Mouse (Mus musculus) myocyte (in vitro differentiated cells): ENCODE results near the gene Nipsnap2.
A peak's percentile ranks its signal among the peaks of the same experiment; 100 is the strongest.

ENCODE experiments used
- CEBPB ChIP-seq: IDR thresholded peaks from 2 replicates; pipeline ENCODE4 v1.6.1; 2011; ENCODE audit warnings: mild to moderate bottlenecking, moderate library complexity; ENCODE audit not compliant: poor library complexity, insufficient read depth, severe bottlenecking
- E2F4 ChIP-seq: IDR thresholded peaks from one replicate; pipeline ENCODE4 v1.6.1; 2011; ENCODE audit warnings: mild to moderate bottlenecking, control low read depth, moderate library complexity; ENCODE audit not compliant: insufficient read depth
- MAX ChIP-seq: IDR thresholded peaks from one replicate; pipeline ENCODE4 v1.6.1; 2011; ENCODE audit warnings: low read depth, mild to moderate bottlenecking, control low read depth
- MYOD1 ChIP-seq, 3 experiments: IDR thresholded peaks; one replicate each; pipeline ENCODE4 v1.6.1; 2011; ENCODE audit warnings: control low read depth in 2 of 3, low read depth in 2 of 3, mild to moderate bottlenecking in 2 of 3, moderate library complexity in 1 of 3; ENCODE audit not compliant: insufficient read length in 2 of 3, control insufficient read depth in 1 of 3
- MYOG ChIP-seq, 3 experiments: IDR thresholded peaks; one replicate each; pipeline ENCODE4 v1.6.1; 2011; ENCODE audit warnings: control low read depth in 2 of 3, low read depth in 2 of 3, mild to moderate bottlenecking in 2 of 3; ENCODE audit not compliant: insufficient read length in 2 of 3, control insufficient read depth in 1 of 3, insufficient read depth in 1 of 3
- POLR2A ChIP-seq: IDR thresholded peaks from one replicate; pipeline ENCODE4 v1.6.1; 2011; ENCODE audit warnings: low read depth, mild to moderate bottlenecking, control low read depth, moderate library complexity; ENCODE audit not compliant: insufficient read length
- POLR2AphosphoS2 ChIP-seq: IDR thresholded peaks from one replicate; pipeline ENCODE4 v1.6.1; 2011; ENCODE audit warnings: low read depth, control low read depth; ENCODE audit not compliant: insufficient read length
- REST ChIP-seq: IDR thresholded peaks from one replicate; pipeline ENCODE4 v1.6.1; 2011; ENCODE audit warnings: mild to moderate bottlenecking, control low read depth, moderate library complexity; ENCODE audit not compliant: insufficient read depth, insufficient read length
- SRF ChIP-seq: IDR thresholded peaks from one replicate; pipeline ENCODE4 v1.6.1; 2011; ENCODE audit warnings: low read depth; ENCODE audit not compliant: control insufficient read depth, insufficient read length
- TCF12 ChIP-seq: IDR thresholded peaks from one replicate; pipeline ENCODE4 v1.6.1; 2011; ENCODE audit warnings: mild to moderate bottlenecking, control low read depth; ENCODE audit not compliant: poor library complexity, insufficient read depth, severe bottlenecking
- TCF3 ChIP-seq: IDR thresholded peaks from one replicate; pipeline ENCODE4 v1.6.1; 2011; ENCODE audit warnings: low read depth, control low read depth; ENCODE audit not compliant: insufficient read length
- USF1 ChIP-seq: IDR thresholded peaks from one replicate; pipeline ENCODE4 v1.6.1; 2011; ENCODE audit warnings: low read depth, mild to moderate bottlenecking, control low read depth, moderate library complexity

DNA sequence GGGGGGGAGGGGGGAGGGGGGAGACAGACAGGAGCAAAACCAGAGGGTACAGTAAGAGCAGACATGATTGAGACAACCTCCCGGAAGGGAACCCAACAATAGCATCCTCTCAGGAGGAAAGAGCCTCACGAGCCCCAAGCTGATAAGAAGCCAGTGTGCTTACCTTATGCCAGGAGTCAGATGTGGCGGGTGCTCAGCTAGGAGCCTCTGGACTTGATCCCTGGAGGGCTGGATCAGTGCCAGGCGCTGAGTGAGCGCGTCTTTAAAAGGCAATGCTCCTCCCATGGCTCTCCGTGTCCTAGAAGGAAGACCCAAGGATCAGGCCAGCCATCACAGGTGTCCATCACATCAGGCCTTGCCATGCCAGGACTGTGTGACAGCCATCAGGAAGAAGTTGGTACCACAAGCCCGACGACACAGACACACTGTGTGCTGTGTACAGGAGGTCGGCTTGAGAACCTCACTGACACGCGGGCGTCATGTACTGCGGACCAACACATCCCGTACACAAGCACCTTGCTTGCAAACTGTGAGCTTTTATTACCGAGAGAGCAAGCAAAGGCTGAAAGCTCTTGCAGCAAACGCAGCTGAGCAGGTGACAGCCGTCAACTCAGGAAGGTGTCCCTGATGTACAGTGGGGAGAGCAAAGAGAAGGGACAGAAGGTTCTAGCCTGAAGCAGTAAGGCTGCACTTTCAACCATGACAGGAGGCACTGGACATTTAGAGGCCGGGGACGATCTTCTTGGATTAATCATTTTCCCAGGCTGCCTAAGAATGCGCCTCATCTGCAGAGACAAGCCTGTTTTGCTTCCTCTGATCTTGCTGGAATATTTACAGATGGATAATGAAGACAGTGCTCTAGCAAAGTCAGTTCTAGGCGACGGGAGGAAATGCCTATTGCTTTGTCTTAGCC, 45.8 kb downstream of the Nipsnap2 start:
- peak; percentile 25 for TF ChIP-seq POLR2A
- no peak for TF ChIP-seq USF1
- TF ChIP-seq MYOG (IDR thresholded peaks at IDR 0.05; ENCODE audit: control insufficient read depth in 1 of 3, insufficient read depth in 1 of 3, insufficient read length in 2 of 3, low read depth in 2 of 3), result no peak
- TF ChIP-seq SRF, result no peak
- no peak for TF ChIP-seq POLR2AphosphoS2
- TF ChIP-seq MAX, result no peak
- TF ChIP-seq TCF3, result no peak
- TF ChIP-seq REST, result no peak
- no peak for TF ChIP-seq MYOD1 (IDR thresholded peaks at IDR 0.05; ENCODE audit: control insufficient read depth in 1 of 3, insufficient read length in 2 of 3, low read depth in 2 of 3)
- no peak for TF ChIP-seq E2F4
- TF ChIP-seq TCF12, result no peak
- no peak for TF ChIP-seq CEBPB
